ENCODE assay signal across 7 mouse cellular contexts in genomic region chr3:101300271-101301071, GRCm38 (mm10). TPM values are rescaled to one million over a fixed set of nuclear protein-coding genes. Genes with fewer than 3 reads are reported as not detected.
DNase-seq lines count a peak whose midpoint lies in the region; ATAC-seq and TF ChIP-seq lines count a peak whose summit lies in the region.

No protein-coding gene starts in this region.

- no peak overlapping the region for H3ac ChIP-seq in C2C12 (ENCODE audit: control insufficient read depth, insufficient read length, low read depth)

- DNase-seq in CD4-positive, CD25-positive, alpha-beta regulatory T cell, adult 2 months (ENCODE audit: low read depth, low spot score): peak; percentile 83
- DNase-seq in retina, postnatal 1 day: peak; percentile 70
- DNase-seq in kidney, adult 11 months: no peak

- H3K9me3 ChIP-seq in forebrain, embryonic 13.5 days (replicated peaks): no peaks in the 10 kb centered on the region; the same call in 1 of the 2 replicates
- H3K9me3 ChIP-seq in hindbrain, embryonic 16.5 days (ENCODE audit: control insufficient read depth, low read length): no peaks in the 10 kb centered on the region
- H3K9me3 ChIP-seq in limb, embryonic 15.5 days: no peaks in the 10 kb centered on the region

- 20% methylated on average over 23 of the region's 23 CpGs for WGBS in forebrain, embryonic 13.5 days
- WGBS in hindbrain, embryonic 16.5 days: 18% methylated on average over 23 of the region's 23 CpGs
- WGBS in limb, embryonic 15.5 days: 16% methylated on average over 23 of the region's 23 CpGs

- no peaks in the 10 kb centered on the region for H3K79me3 ChIP-seq in C2C12 (ENCODE audit: low read depth)

- H3K4me1 ChIP-seq in forebrain, embryonic 13.5 days: peaks cover 21% of the 10 kb centered on the region
- H3K4me1 ChIP-seq in hindbrain, embryonic 16.5 days (ENCODE audit: control insufficient read depth, insufficient read depth, low read depth, low read length): peaks cover 20% of the 10 kb centered on the region
- H3K4me1 ChIP-seq in limb, embryonic 15.5 days: peaks cover 20% of the 10 kb centered on the region

- ATAC-seq in forebrain, embryonic 13.5 days: peak; percentile 48
- peak; percentile 57 for ATAC-seq in hindbrain, embryonic 16.5 days
- ATAC-seq in limb, embryonic 15.5 days (ENCODE audit: insufficient number of reproducible peaks, low FRiP score, low TSS enrichment, low read depth): no peak

- no peak for TF ChIP-seq CTCF in C2C12 (IDR thresholded peaks at IDR 0.05; ENCODE audit: control insufficient read depth, insufficient read depth, insufficient read length)

- peak overlapping the region; percentile 51 for H3K4me2 ChIP-seq in forebrain, embryonic 13.5 days
- H3K4me2 ChIP-seq in hindbrain, embryonic 16.5 days (ENCODE audit: low read length): peak overlapping the region; percentile 55
- H3K4me2 ChIP-seq in limb, embryonic 15.5 days: peak overlapping the region; percentile 39

- peak overlapping the region; percentile 48 for H3K27ac ChIP-seq in forebrain, embryonic 13.5 days
- peak overlapping the region; percentile 71 for H3K27ac ChIP-seq in hindbrain, embryonic 16.5 days (ENCODE audit: low read depth, low read length)
- H3K27ac ChIP-seq in limb, embryonic 15.5 days: no peak overlapping the region

- no peaks in the 10 kb centered on the region for H3K27me3 ChIP-seq in C2C12 (ENCODE audit: control insufficient read depth, insufficient read depth, insufficient read length)
- H3K27me3 ChIP-seq in forebrain, embryonic 13.5 days: peaks cover 20% of the 10 kb centered on the region
- no peaks in the 10 kb centered on the region for H3K27me3 ChIP-seq in hindbrain, embryonic 16.5 days (replicated peaks; ENCODE audit: control insufficient read depth, insufficient read depth, low read length)
- no peaks in the 10 kb centered on the region for H3K27me3 ChIP-seq in limb, embryonic 15.5 days

- H3K36me3 ChIP-seq in C2C12 (ENCODE audit: control insufficient read depth, insufficient read depth): no peaks in the 10 kb centered on the region
- no peaks in the 10 kb centered on the region for H3K36me3 ChIP-seq in forebrain, embryonic 13.5 days (ENCODE audit: poor library complexity, severe bottlenecking)
- H3K36me3 ChIP-seq in hindbrain, embryonic 16.5 days (ENCODE audit: control insufficient read depth, insufficient read depth, low read length): no peaks in the 10 kb centered on the region
- H3K36me3 ChIP-seq in limb, embryonic 15.5 days: no peaks in the 10 kb centered on the region

- peak overlapping the region; percentile 57 for H3K9ac ChIP-seq in forebrain, embryonic 13.5 days
- H3K9ac ChIP-seq in hindbrain, embryonic 16.5 days (ENCODE audit: low read depth, low read length): peak overlapping the region; percentile 50
- no peak overlapping the region for H3K9ac ChIP-seq in limb, embryonic 15.5 days

- no peak overlapping the region for H3K4me3 ChIP-seq in C2C12 (ENCODE audit: insufficient read depth, poor library complexity, severe bottlenecking)
- H3K4me3 ChIP-seq in forebrain, embryonic 13.5 days: peak overlapping the region; percentile 17
- peak overlapping the region; percentile 23 for H3K4me3 ChIP-seq in hindbrain, embryonic 16.5 days (ENCODE audit: low read length)
- H3K4me3 ChIP-seq in limb, embryonic 15.5 days: 0 out of 2 replicates have a peak overlapping the region, but pooled peaks have one; percentile 14

- H3K79me2 ChIP-seq in C2C12 (ENCODE audit: control insufficient read depth, insufficient read depth): no peaks in the 10 kb centered on the region

TF ChIP-seq in C2C12, 6 proteins besides CTCF, POLR2A, EP300 and RAD21:
- peak; percentile 9 for TF ChIP-seq USF1 (IDR thresholded peaks at IDR 0.05; ENCODE audit: low read depth)
- no peak for TF ChIP-seq CEBPB (IDR thresholded peaks at IDR 0.05; ENCODE audit: low read depth)

RNA-seq across cellular contexts. Expression of gene Cd2, which starts 12.7 kb away (rescaled TPM):
- polyA plus RNA-seq in C2C12 (2012; fragmentation: generic; extraction: Trizol): not detected
- not detected in 2 replicates for polyA plus RNA-seq in forebrain, embryonic 13.5 days (2015; fragmentation: Nextera tagmentation; extraction: Ambion mirVana)
- polyA plus RNA-seq in hindbrain, embryonic 16.5 days (2015; fragmentation: Nextera tagmentation; extraction: Ambion mirVana): 0.14 TPM in 1 of 2 replicates, not detected in the other
- 0.20 TPM in 1 of 2 replicates, not detected in the other for polyA plus RNA-seq in limb, embryonic 15.5 days (2015; fragmentation: Nextera tagmentation; extraction: Ambion mirVana)
